In genomic region chr16:32633486-32634012, GRCm38 (mm10) we compare ENCODE assay signal across 12 mouse cellular contexts.
"Had no signal": no experiment of that assay in that cellular context is flagged by ENCODE, and none has a peak within 500 bp of the region (broad histone marks: within the 10 kb centered on the region; RNA-seq: fewer than 3 reads in every experiment).

No protein-coding gene starts in this region.

- H3K9me3 ChIP-seq: limb, embryonic 12.5 days; lung, embryonic 15.5 days; midbrain, embryonic 15.5 days had no signal

- H3K9ac ChIP-seq: limb, embryonic 12.5 days; lung, embryonic 15.5 days; midbrain, embryonic 15.5 days had no signal

- ATAC-seq: intestine, postnatal 0 days; midbrain, embryonic 15.5 days had no signal

- DNase-seq: kidney, adult 8-10 months; kidney, postnatal 25 days; lung, postnatal 14 days; right cerebral cortex, adult 18-20 months; right cerebral cortex, postnatal 25 days had no signal

- H3K4me1 ChIP-seq: lung, embryonic 15.5 days; midbrain, embryonic 15.5 days had no signal

- H3K27ac ChIP-seq: limb, embryonic 12.5 days; lung, embryonic 15.5 days; macrophage; midbrain, embryonic 15.5 days had no signal

- H3K4me2 ChIP-seq: limb, embryonic 12.5 days; lung, embryonic 15.5 days; midbrain, embryonic 11.5 days; midbrain, embryonic 15.5 days had no signal

- H3K4me3 ChIP-seq: limb, embryonic 12.5 days; lung, embryonic 15.5 days; megakaryocyte, embryonic 14.5 days; midbrain, embryonic 15.5 days had no signal

- H3K27me3 ChIP-seq: limb, embryonic 12.5 days; lung, embryonic 15.5 days; midbrain, embryonic 15.5 days had no signal
